Mouse (Mus musculus) kidney, postnatal 0 days (tissue): ENCODE measurements around the gene Rpap1. TPM values are rescaled to one million over a fixed set of nuclear protein-coding genes. Genes with fewer than 3 reads are reported as not detected.

ENCODE experiments used
- ATAC-seq: fragments of 200-750 bp; cut with Nextera tagmentation; replicated peaks from 2 replicates; pipeline ENCODE4 v1.8.0; 2017; ENCODE audit warnings: low read depth, moderate number of reproducible peaks, moderate TSS enrichment, moderate library complexity; ENCODE audit not compliant: low FRiP score
- DNase-seq: peaks from one replicate; pipeline ENCODE4 v3.0.0-alpha.2; 2016; ENCODE audit warnings: low spot score
- H3K27ac ChIP-seq: fragments of 300-500 bp; sonication (generic); 2 replicates; pipeline ENCODE4 v1.5.1; 2014; ENCODE audit warnings: mild to moderate bottlenecking
- H3K27me3 ChIP-seq: fragments of 300-500 bp; sonication (generic); 2 replicates; pipeline ENCODE4 v1.6.1; 2014; ENCODE audit warnings: low read length, mixed read lengths; ENCODE audit not compliant: insufficient read depth
- H3K36me3 ChIP-seq: fragments of 300-500 bp; sonication (generic); 2 replicates; pipeline ENCODE4 v1.6.1; 2014; ENCODE audit warnings: low read length, mixed read lengths; ENCODE audit not compliant: insufficient read depth
- H3K4me1 ChIP-seq: fragments of 300-500 bp; sonication (generic); replicated peaks from 2 replicates; pipeline ENCODE4 v1.6.1; 2014; ENCODE audit warnings: antibody characterized with exemption, low read length, mixed read lengths; ENCODE audit not compliant: insufficient read depth
- H3K4me2 ChIP-seq: fragments of 300-500 bp; sonication (generic); 2 replicates; pipeline ENCODE4 v1.6.1; 2014; ENCODE audit warnings: mild to moderate bottlenecking, low read length, moderate library complexity, mixed read lengths
- H3K4me3 ChIP-seq: fragments of 300-500 bp; sonication (generic); replicated peaks from 2 replicates; pipeline ENCODE4 v1.5.1; 2014; ENCODE audit warnings: low read depth, low read length
- H3K9ac ChIP-seq: fragments of 300-500 bp; sonication (generic); 2 replicates; pipeline ENCODE4 v1.6.1; 2014; ENCODE audit warnings: low read depth, low read length
- H3K9me3 ChIP-seq: fragments of 300-500 bp; sonication (generic); replicated peaks from 2 replicates; pipeline ENCODE4 v1.6.1; 2016; ENCODE audit warnings: low read length, inconsistent platforms, mixed read lengths
- CTCF ChIP-seq: IDR thresholded peaks from 2 replicates; pipeline ENCODE4 v1.5.1; 2016; ENCODE audit warnings: antibody characterized with exemption, low read depth, mild to moderate bottlenecking, moderate library complexity
- WGBS: fragments of 180-500 bp; shearing (Covaris S2); extraction: QIAGEN DNeasy Blood & Tissue Kit; methylation state at CpG from one replicate; pipeline ENCODE4 v1.1.7; 2014; 5-methylcytosine and 5-hydroxymethylcytosine counted together
- polyA plus RNA-seq: library from polyadenylated mRNA; unstranded; fragments of >200 nt; fragmentation: Nextera tagmentation; extraction: Ambion mirVana; gene quantifications from 2 replicates; pipeline ENCODE4 v1.2.1, GENCODE M21; 2015

Gene Rpap1
- polyA plus RNA-seq, 1 experiment from 2014 or later, result 15.7 TPM

DNA sequence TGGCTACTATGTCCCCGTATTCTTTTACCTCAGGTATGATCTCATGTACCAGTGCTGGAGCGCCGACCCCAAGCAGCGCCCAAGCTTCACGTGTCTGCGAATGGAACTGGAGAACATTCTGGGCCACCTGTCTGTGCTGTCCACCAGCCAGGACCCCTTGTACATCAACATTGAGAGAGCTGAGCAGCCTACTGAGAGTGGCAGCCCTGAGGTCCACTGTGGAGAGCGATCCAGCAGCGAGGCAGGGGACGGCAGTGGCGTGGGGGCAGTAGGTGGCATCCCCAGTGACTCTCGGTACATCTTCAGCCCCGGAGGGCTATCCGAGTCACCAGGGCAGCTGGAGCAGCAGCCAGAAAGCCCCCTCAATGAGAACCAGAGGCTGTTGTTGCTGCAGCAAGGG is 29.3 kb upstream of the Rpap1 start:
- peaks cover 6% of the 10 kb centered on the region; the same call in 1 of the 2 replicates for H3K36me3 ChIP-seq
- no peaks in the 10 kb centered on the region for H3K27me3 ChIP-seq
- no peak overlapping the region for H3K27ac ChIP-seq
- WGBS, result 94% methylated on average over 13 of the region's 13 CpGs
- no peaks in the 10 kb centered on the region for H3K4me1 ChIP-seq
- H3K4me2 ChIP-seq, result no peak overlapping the region
- ATAC-seq (no peak), DNase-seq (no peak)
- no peak overlapping the region for H3K9ac ChIP-seq
- no peaks in the 10 kb centered on the region for H3K9me3 ChIP-seq
- no peak for TF ChIP-seq CTCF
- no peak overlapping the region for H3K4me3 ChIP-seq

DNA sequence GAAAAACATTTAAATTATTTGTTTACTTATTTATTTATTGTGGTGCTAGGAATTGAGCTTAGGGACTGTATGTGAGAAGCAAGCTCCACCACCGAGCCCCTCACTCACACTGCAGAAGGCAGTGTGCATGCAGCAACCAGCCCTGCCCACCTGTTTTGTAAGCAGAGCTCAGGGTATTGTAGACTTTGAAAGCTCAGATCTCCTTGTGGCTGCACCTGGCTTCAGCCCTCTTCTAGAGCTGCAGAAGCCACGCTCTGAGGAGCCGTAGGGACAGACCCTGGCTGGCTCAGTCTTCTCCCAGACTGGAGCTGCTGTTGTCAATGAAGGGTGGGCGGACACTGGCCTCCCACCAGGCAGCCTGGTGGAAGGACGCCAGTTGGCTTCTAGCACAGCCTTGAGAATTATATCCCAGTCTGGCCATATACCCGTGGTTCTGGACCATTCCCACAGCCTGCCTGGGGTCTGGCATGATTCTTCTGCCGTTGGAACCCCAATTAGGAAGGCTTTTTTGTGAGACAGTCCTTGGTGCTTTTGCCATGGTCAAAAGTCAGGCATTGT is 27.1 kb upstream of the Rpap1 start:
- TF ChIP-seq CTCF, result no peak
- Histone ChIP-seq H3K9me3 (no peaks in the 10 kb centered on the region), H3K27ac (no peak overlapping the region), H3K4me2 (no peak overlapping the region), H3K36me3 (peaks cover 6% of the 10 kb centered on the region; the same call in 1 of the 2 replicates), H3K9ac (no peak overlapping the region), H3K4me3 (no peak overlapping the region), H3K4me1 (no peaks in the 10 kb centered on the region), H3K27me3 (no peaks in the 10 kb centered on the region)
- ATAC-seq (no peak), DNase-seq (no peak)
- 43% methylated on average over 7 of the region's 7 CpGs for WGBS

DNA sequence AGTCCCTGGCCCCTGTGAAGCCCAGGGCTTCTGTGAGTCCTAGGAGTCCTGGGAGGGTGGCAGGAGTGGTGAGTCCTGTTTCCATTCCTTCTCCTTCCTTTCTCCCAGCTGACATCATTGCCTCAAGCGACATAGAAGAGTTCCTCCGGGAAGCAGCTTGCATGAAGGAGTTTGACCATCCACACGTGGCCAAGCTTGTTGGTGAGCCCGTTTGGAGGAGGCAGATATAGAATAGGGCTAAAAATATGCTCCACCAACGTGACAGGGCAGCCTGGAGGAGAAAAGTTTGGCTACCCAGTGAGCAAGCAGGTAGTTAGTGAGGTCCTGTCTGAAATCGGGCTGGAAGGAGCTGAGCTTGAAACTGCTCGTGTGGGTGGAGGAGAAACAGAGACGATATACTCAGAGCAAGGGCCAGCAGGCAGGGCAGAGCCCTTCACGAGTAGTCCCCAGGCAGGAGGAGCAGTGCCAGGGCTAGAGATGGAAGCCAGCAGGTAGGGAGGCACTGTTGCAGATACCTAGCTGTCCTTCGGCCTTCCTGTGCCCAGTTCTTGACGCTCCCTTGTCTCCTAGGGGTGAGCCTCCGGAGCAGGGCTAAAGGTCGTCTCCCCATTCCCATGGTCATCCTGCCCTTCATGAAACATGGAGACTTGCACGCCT is 24.3 kb upstream of the Rpap1 start:
- ATAC-seq (no peak), DNase-seq (no peak)
- no peak for TF ChIP-seq CTCF
- WGBS, result 85% methylated on average over 14 of the region's 14 CpGs
- Histone ChIP-seq H3K27me3 (no peaks in the 10 kb centered on the region), H3K9me3 (no peaks in the 10 kb centered on the region), H3K4me1 (no peaks in the 10 kb centered on the region), H3K9ac (no peak overlapping the region), H3K27ac (no peak overlapping the region), H3K4me2 (no peak overlapping the region), H3K4me3 (no peak overlapping the region), H3K36me3 (peaks cover under 1% of the 10 kb centered on the region; the same call in 1 of the 2 replicates)

DNA sequence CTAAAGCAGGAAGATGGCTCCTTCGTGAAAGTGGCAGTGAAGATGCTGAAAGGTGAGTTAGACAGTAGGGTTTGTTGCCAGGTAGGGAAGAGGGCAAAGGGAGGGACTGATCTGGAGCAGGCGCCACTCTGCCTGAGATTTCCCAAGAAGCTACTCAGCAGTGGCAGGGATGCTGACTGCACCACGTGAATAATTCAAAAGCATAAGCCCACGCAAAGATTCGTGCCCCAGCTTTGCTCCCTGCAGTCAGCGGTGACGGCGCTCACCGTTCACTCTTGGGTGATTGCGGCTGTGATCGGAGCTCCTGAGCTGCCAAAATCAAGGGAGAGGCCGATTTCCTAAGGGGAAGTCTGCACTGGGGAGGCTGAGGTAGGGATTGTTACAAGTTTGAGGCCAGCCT is 23.6 kb upstream of the Rpap1 start:
- DNase-seq, result no peak
- WGBS, result 74% methylated on average over 12 of the region's 12 CpGs
- ATAC-seq, result no peak

DNA sequence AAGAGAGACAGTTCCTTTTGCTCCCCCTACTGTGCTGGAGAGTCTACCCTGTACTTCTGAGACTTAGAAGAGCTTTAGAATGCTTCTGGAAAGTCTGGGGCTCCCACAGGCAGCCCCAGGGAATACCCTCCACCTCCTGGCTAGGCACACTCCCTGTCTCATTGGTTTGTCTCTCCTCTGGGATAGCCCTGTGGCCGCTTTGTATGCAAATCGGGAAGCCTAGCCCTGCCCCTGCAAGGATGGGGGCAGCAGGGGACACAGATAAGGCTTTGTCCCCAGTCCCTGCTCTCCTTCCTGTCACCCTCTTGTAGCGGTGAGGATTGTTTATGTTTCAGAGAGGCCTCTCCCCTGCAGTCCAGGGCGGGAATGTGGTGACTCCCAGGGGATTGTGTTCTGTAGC is 21.5 kb upstream of the Rpap1 start:
- Histone ChIP-seq H3K4me3 (no peak overlapping the region), H3K4me2 (no peak overlapping the region), H3K27ac (no peak overlapping the region), H3K4me1 (no peaks in the 10 kb centered on the region), H3K9ac (no peak overlapping the region), H3K36me3 (0 out of 2 replicates have a peak, but pooled peaks cover 4% of the 10 kb centered on the region), H3K9me3 (no peaks in the 10 kb centered on the region), H3K27me3 (no peaks in the 10 kb centered on the region)
- no peak for TF ChIP-seq CTCF
- 39% methylated on average over 4 of the region's 4 CpGs for WGBS
- no peak for ATAC-seq
- DNase-seq, result no peak

More for the DNA sequence above, 23.6 kb upstream of the Rpap1 start:
- Histone ChIP-seq H3K4me2 (no peak overlapping the region), H3K9me3 (no peaks in the 10 kb centered on the region), H3K9ac (no peak overlapping the region), H3K4me3 (no peak overlapping the region), H3K27ac (no peak overlapping the region), H3K4me1 (no peaks in the 10 kb centered on the region), H3K36me3 (no peaks in the 10 kb centered on the region), H3K27me3 (no peaks in the 10 kb centered on the region)
- no peak for TF ChIP-seq CTCF

DNA sequence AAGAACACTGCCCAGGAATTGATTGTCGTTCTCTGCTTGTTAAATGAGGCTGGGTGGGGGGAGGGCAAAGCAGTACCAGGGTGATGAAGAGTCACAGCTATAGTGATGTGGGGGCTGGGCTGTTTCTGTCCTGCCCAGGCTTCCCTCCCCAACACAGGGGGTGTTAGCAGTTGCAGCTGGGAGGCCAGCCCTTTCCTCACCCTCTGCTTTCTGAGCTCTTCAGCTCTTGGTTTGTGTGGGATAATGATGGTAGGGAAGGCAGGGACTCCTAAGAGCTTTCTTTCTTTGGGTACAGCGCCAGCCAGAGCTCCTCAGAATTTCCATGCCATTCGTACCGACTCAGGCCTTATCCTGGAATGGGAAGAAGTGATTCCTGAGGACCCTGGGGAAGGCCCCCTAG is 21.1 kb upstream of the Rpap1 start:
- TF ChIP-seq CTCF, result no peak
- no peak overlapping the region for H3K27ac ChIP-seq
- ATAC-seq, result no peak
- H3K9me3 ChIP-seq, result no peaks in the 10 kb centered on the region
- 0 out of 2 replicates have a peak, but pooled peaks cover 4% of the 10 kb centered on the region for H3K36me3 ChIP-seq
- H3K4me1 ChIP-seq, result no peaks in the 10 kb centered on the region
- no peak overlapping the region for H3K9ac ChIP-seq
- DNase-seq, result no peak
- no peak overlapping the region for H3K4me2 ChIP-seq
- H3K27me3 ChIP-seq, result no peaks in the 10 kb centered on the region
- no peak overlapping the region for H3K4me3 ChIP-seq
- WGBS, result 41% methylated on average over 4 of the region's 4 CpGs
